Mouse (Mus musculus): Measurements from ENCODE around the gene Gm4513. TPM values are rescaled to one million over a fixed set of nuclear protein-coding genes. Genes with fewer than 3 reads are reported as not detected.
"Not testable (repeated sequence)": the region's sequence is repeated elsewhere in the genome, so short reads cannot be mapped to it uniquely, and the experiment has no call there.

Gm4513 gene
- not detected in 2 replicates for polyA plus RNA-seq (2015; fragmentation: Nextera tagmentation; extraction: Ambion mirVana)

GRCm38 (mm10) chr7:20598921-20599320, at the start of gene Gm4513:
TSS of gene Gm4513 (minus strand) at chr7:20599021.
- not testable (repeated sequence) for H3K4me1 ChIP-seq (replicated peaks; ENCODE audit: control insufficient read depth, insufficient read depth, low read length); H3K27me3 ChIP-seq (ENCODE audit: control insufficient read depth, insufficient read depth, low read depth, low read length); H3K9ac ChIP-seq (ENCODE audit: low read length); H3K4me3 ChIP-seq (ENCODE audit: low read length); ATAC-seq (ENCODE audit: low read depth); H3K36me3 ChIP-seq (ENCODE audit: control insufficient read depth, insufficient read depth, low read length); H3K27ac ChIP-seq (ENCODE audit: low read length); H3K9me3 ChIP-seq (ENCODE audit: control insufficient read depth, low read length); H3K4me2 ChIP-seq (ENCODE audit: low read depth, low read length)
- WGBS, result 58% methylated on average over 3 of the region's 5 CpGs

GRCm38 (mm10) chr7:20576141-20576540, 22.7 kb downstream of the Gm4513 start, which contains the start of gene Gm4141:
TSS of gene Gm4141 (minus strand) at chr7:20576241.
- H3K36me3 ChIP-seq (ENCODE audit: control insufficient read depth, insufficient read depth, low read length); ATAC-seq (ENCODE audit: low read depth); H3K9ac ChIP-seq (ENCODE audit: low read length); H3K4me1 ChIP-seq (replicated peaks; ENCODE audit: control insufficient read depth, insufficient read depth, low read length); H3K27me3 ChIP-seq (ENCODE audit: control insufficient read depth, insufficient read depth, low read depth, low read length); H3K9me3 ChIP-seq (ENCODE audit: control insufficient read depth, low read length); H3K27ac ChIP-seq (ENCODE audit: low read length); H3K4me3 ChIP-seq (ENCODE audit: low read length); H3K4me2 ChIP-seq (ENCODE audit: low read depth, low read length): not testable (repeated sequence)
- WGBS, result no CpG with 5 or more reads among the region's 3 CpGs

- no CpG with 5 or more reads among the region's 1 CpGs for WGBS
- not testable (repeated sequence) for H3K4me2 ChIP-seq (ENCODE audit: low read depth, low read length); H3K36me3 ChIP-seq (ENCODE audit: control insufficient read depth, insufficient read depth, low read length); H3K4me3 ChIP-seq (ENCODE audit: low read length); ATAC-seq (ENCODE audit: low read depth); H3K4me1 ChIP-seq (replicated peaks; ENCODE audit: control insufficient read depth, insufficient read depth, low read length); H3K27me3 ChIP-seq (ENCODE audit: control insufficient read depth, insufficient read depth, low read depth, low read length); H3K27ac ChIP-seq (ENCODE audit: low read length); H3K9me3 ChIP-seq (ENCODE audit: control insufficient read depth, low read length); H3K9ac ChIP-seq (ENCODE audit: low read length)
Observed at GRCm38 (mm10) chr7:20545657-20546056, 53.2 kb downstream of the Gm4513 start, which contains the start of gene Gm5726. TSS of gene Gm5726 (minus strand) at chr7:20545757.

Other genes with a start within 250 kb of the Gm4513 start
- gene Gm5728, start 223.6 kb downstream of the Gm4513 start, polyA plus RNA-seq (2015; fragmentation: Nextera tagmentation; extraction: Ambion mirVana), result not detected in 2 replicates
- gene Vmn1r100, start 181.1 kb downstream of the Gm4513 start, polyA plus RNA-seq (2015; fragmentation: Nextera tagmentation; extraction: Ambion mirVana), result not detected in 2 replicates
- gene Vmn1r101, start 156.4 kb downstream of the Gm4513 start, polyA plus RNA-seq (2015; fragmentation: Nextera tagmentation; extraction: Ambion mirVana), result not detected in 2 replicates
- not detected in 2 replicates for gene Gm10670, start 124.1 kb downstream of the Gm4513 start, polyA plus RNA-seq (2015; fragmentation: Nextera tagmentation; extraction: Ambion mirVana)
- not detected in 2 replicates for gene Vmn1r103, start 88.5 kb downstream of the Gm4513 start, polyA plus RNA-seq (2015; fragmentation: Nextera tagmentation; extraction: Ambion mirVana)
- not detected in 2 replicates for gene Vmn1r104, start 65.2 kb downstream of the Gm4513 start, polyA plus RNA-seq (2015; fragmentation: Nextera tagmentation; extraction: Ambion mirVana)
- gene Gm5726, start 53.3 kb downstream of the Gm4513 start, polyA plus RNA-seq (2015; fragmentation: Nextera tagmentation; extraction: Ambion mirVana), result not detected in 2 replicates
- gene Gm4141, start 22.8 kb downstream of the Gm4513 start, polyA plus RNA-seq (2015; fragmentation: Nextera tagmentation; extraction: Ambion mirVana), result not detected in 2 replicates
- gene Vmn1r107, start 69.9 kb upstream of the Gm4513 start, polyA plus RNA-seq (2015; fragmentation: Nextera tagmentation; extraction: Ambion mirVana), result not detected in 2 replicates
- not detected in 2 replicates for gene Vmn1r111, start 104.2 kb upstream of the Gm4513 start, polyA plus RNA-seq (2015; fragmentation: Nextera tagmentation; extraction: Ambion mirVana)
- not detected in 2 replicates for gene Gm10668, start 131.6 kb upstream of the Gm4513 start, polyA plus RNA-seq (2015; fragmentation: Nextera tagmentation; extraction: Ambion mirVana)
- not detected in 2 replicates for gene Vmn1r112, start 172.2 kb upstream of the Gm4513 start, polyA plus RNA-seq (2015; fragmentation: Nextera tagmentation; extraction: Ambion mirVana)
- not detected in 2 replicates for gene Vmn1r113, start 188.3 kb upstream of the Gm4513 start, polyA plus RNA-seq (2015; fragmentation: Nextera tagmentation; extraction: Ambion mirVana)
- not detected in 2 replicates for gene Vmn1r114, start 213.2 kb upstream of the Gm4513 start, polyA plus RNA-seq (2015; fragmentation: Nextera tagmentation; extraction: Ambion mirVana)
- not detected in 2 replicates for gene Vmn1r115, start 246.0 kb upstream of the Gm4513 start, polyA plus RNA-seq (2015; fragmentation: Nextera tagmentation; extraction: Ambion mirVana)

Data from lung, embryonic 16.5 days (tissue).